In genomic region chr11:53451361-53451760, GRCm38 (mm10) we compare ENCODE assay signal across 26 mouse cellular contexts. TPM values are rescaled to one million over a fixed set of nuclear protein-coding genes. Genes with fewer than 3 reads are reported as not detected.
"Had no signal": no experiment of that assay in that cellular context is flagged by ENCODE, and none has a peak within 500 bp of the region (broad histone marks: within the 10 kb centered on the region; RNA-seq: fewer than 3 reads in every experiment).

No protein-coding gene starts in this region.

- H3K27ac ChIP-seq: kidney, embryonic 15.5 days; left cerebral cortex, adult 2 months; liver, embryonic 13.5 days; macrophage; midbrain, embryonic 12.5 days; midbrain, embryonic 15.5 days; neural tube, embryonic 12.5 days; neural tube, embryonic 15.5 days had no signal

- ATAC-seq: lung, postnatal 0 days; midbrain, embryonic 15.5 days had no signal

- H3K9me3 ChIP-seq: kidney, embryonic 15.5 days; liver, embryonic 13.5 days; midbrain, embryonic 12.5 days; midbrain, embryonic 15.5 days; neural tube, embryonic 12.5 days; neural tube, embryonic 15.5 days had no signal

- H3K4me3 ChIP-seq: kidney, embryonic 15.5 days; left cerebral cortex, adult 2 months; liver, embryonic 13.5 days; midbrain, embryonic 12.5 days; midbrain, embryonic 15.5 days; neural tube, embryonic 12.5 days; neural tube, embryonic 15.5 days had no signal

- DNase-seq: kidney, adult 11 months; kidney, adult 8-10 months; kidney, postnatal 10 days; kidney, postnatal 36 days; layer of hippocampus, postnatal 36 days; liver, embryonic 13.5 days; lung, embryonic 14.5 days; right cerebral cortex, postnatal 25 days; thymus, postnatal 25 days had no signal

- H3K4me2 ChIP-seq: kidney, embryonic 15.5 days; liver, embryonic 13.5 days; lung, embryonic 14.5 days; midbrain, embryonic 12.5 days; midbrain, embryonic 15.5 days; neural tube, embryonic 12.5 days; neural tube, embryonic 15.5 days had no signal

- H3K4me1 ChIP-seq: midbrain, embryonic 12.5 days; midbrain, embryonic 15.5 days; neural tube, embryonic 12.5 days; neural tube, embryonic 15.5 days had no signal

- H3K36me3 ChIP-seq: kidney, embryonic 15.5 days; liver, embryonic 13.5 days; midbrain, embryonic 12.5 days; midbrain, embryonic 15.5 days; neural tube, embryonic 12.5 days; neural tube, embryonic 15.5 days had no signal

- H3K9ac ChIP-seq: kidney, embryonic 15.5 days; liver, embryonic 13.5 days; lung, embryonic 14.5 days; midbrain, embryonic 12.5 days; midbrain, embryonic 15.5 days; neural tube, embryonic 12.5 days; neural tube, embryonic 15.5 days had no signal

RNA-seq across cellular contexts. Expression of gene Gm10447, which starts 5.5 kb away (rescaled TPM):
- total RNA-seq: left cerebral cortex, postnatal 10 days had no signal
- polyA plus RNA-seq: kidney, embryonic 15.5 days; lung, embryonic 14.5 days; lung, postnatal 0 days; macrophage; midbrain, embryonic 12.5 days; midbrain, embryonic 15.5 days; neural tube, embryonic 15.5 days; thymus, postnatal 0 days had no signal

RNA-seq across cellular contexts. Expression of gene Shroom1, which starts 5.6 kb away (rescaled TPM):
- polyA plus RNA-seq: macrophage had no signal

RNA-seq across cellular contexts. Expression of gene Gm9837, which starts 18.9 kb away (rescaled TPM):
- total RNA-seq: left cerebral cortex, postnatal 10 days; left cerebral cortex, postnatal 36 days; megakaryocyte, adult 5-6 weeks had no signal
- polyA plus RNA-seq: kidney, embryonic 15.5 days; limb, embryonic 11.5 days; limb, embryonic 14.5 days; liver, embryonic 13.5 days; liver, embryonic 16.5 days; lung, embryonic 14.5 days; lung, postnatal 0 days; macrophage; midbrain, embryonic 12.5 days; midbrain, embryonic 15.5 days; neural tube, embryonic 12.5 days; neural tube, embryonic 15.5 days; spleen, adult 2 months; stomach, embryonic 14.5 days; thymus, postnatal 0 days had no signal
